Mouse (Mus musculus): ENCODE results near the gene Lrp8.

- TF ChIP-seq CTCF (IDR thresholded peaks at IDR 0.05): no peak
- no peak for TF ChIP-seq EP300 (IDR thresholded peaks at IDR 0.05)
Measured at GRCm38 (mm10) chr4:107763598-107763997, 38.5 kb upstream of the Lrp8 start.
